Mouse (Mus musculus): Measurements from ENCODE around the gene Gsdmc4.

GRCm38 (mm10) chr15:63960542-63960941, 48.4 kb upstream of the Gsdmc4 start:
- TF ChIP-seq POLR2A (IDR thresholded peaks at IDR 0.05; ENCODE audit: control insufficient read depth in 1 of 2, insufficient read depth in 1 of 2, low read depth in 1 of 2, low read length in 2 of 2, poor library complexity in 1 of 2), result no peak
- TF ChIP-seq CHD2 (IDR thresholded peaks at IDR 0.05; ENCODE audit: low read length), result no peak
- no peak for TF ChIP-seq TAL1 (IDR thresholded peaks at IDR 0.05; ENCODE audit: low read length)
- TF ChIP-seq USF1 (IDR thresholded peaks at IDR 0.05; ENCODE audit: low read depth, low read length), result no peak
- TF ChIP-seq ELF1 (IDR thresholded peaks at IDR 0.05; ENCODE audit: low read depth, low read length), result no peak

Measured in MEL (cell line).